Mouse (Mus musculus) urinary bladder, postnatal 4 days (tissue): ENCODE results near the gene Olfr237-ps1.
"Not testable (repeated sequence)": the region's sequence is repeated elsewhere in the genome, so short reads cannot be mapped to it uniquely, and the experiment has no call there.

Source experiments
- DNase-seq, 2 experiments: peaks; one replicate each; pipeline ENCODE4 v3.0.0; 2021 to 2022; ENCODE audit warnings: low spot score in 2 of 2

The Olfr237-ps1 gene

GRCm38 (mm10) chr6:43146267-43146666 lies at the start of gene Olfr237-ps1:
Gene Olfr237-ps1 (plus strand): TSS chr6:43146567.
- not testable (repeated sequence) for DNase-seq

GRCm38 (mm10) chr6:43106069-43106468 lies 40.3 kb upstream of the Olfr237-ps1 start, which contains the start of gene Olfr441:
Gene Olfr441 (plus strand): TSS chr6:43106369.
- DNase-seq: not testable (repeated sequence)

- no peak for DNase-seq
Measured at GRCm38 (mm10) chr6:43159502-43159901, 13.1 kb downstream of the Olfr237-ps1 start.

GRCm38 (mm10) chr6:43162982-43163381 lies 16.6 kb downstream of the Olfr237-ps1 start, which contains the start of gene Olfr437:
Gene Olfr437 (plus strand): TSS chr6:43163282.
- no peak for DNase-seq

- DNase-seq: no peak
Measured at GRCm38 (mm10) chr6:43167246-43167645, 20.9 kb downstream of the Olfr237-ps1 start.

GRCm38 (mm10) chr6:43171840-43172239 lies 25.5 kb downstream of the Olfr237-ps1 start, which contains the start of gene Olfr13:
Gene Olfr13 (plus strand): TSS chr6:43172140.
- DNase-seq: no peak

GRCm38 (mm10) chr6:43178129-43178528 lies 31.8 kb downstream of the Olfr237-ps1 start:
- DNase-seq: no peak

GRCm38 (mm10) chr6:43178584-43179501 lies 32.5 kb downstream of the Olfr237-ps1 start:
- no peak for DNase-seq

GRCm38 (mm10) chr6:43190986-43191385 lies 44.6 kb downstream of the Olfr237-ps1 start:
- no peak for DNase-seq

- no peak for DNase-seq
Measured at GRCm38 (mm10) chr6:43196781-43197180, 50.4 kb downstream of the Olfr237-ps1 start, which contains the start of gene Olfr435. Gene Olfr435 (plus strand): TSS chr6:43197146.

- DNase-seq: no peak
Measured at GRCm38 (mm10) chr6:43198094-43198493, 51.7 kb downstream of the Olfr237-ps1 start.

GRCm38 (mm10) chr6:43202786-43203185 lies 56.4 kb downstream of the Olfr237-ps1 start:
- DNase-seq: no peak

- DNase-seq: no peak
Measured at GRCm38 (mm10) chr6:43205355-43205754, 59.0 kb downstream of the Olfr237-ps1 start.
